ENCODE assay signal across 9 mouse cellular contexts in genomic region chr4:56850724-56851123, GRCm38 (mm10). TPM values are rescaled to one million over a fixed set of nuclear protein-coding genes. Genes with fewer than 3 reads are reported as not detected.
DNase-seq lines count a peak whose midpoint lies in the region; ATAC-seq and TF ChIP-seq lines count a peak whose summit lies in the region.
"Had no signal": no experiment of that assay in that cellular context is flagged by ENCODE, and none has a peak within 500 bp of the region (broad histone marks: within the 10 kb centered on the region; RNA-seq: fewer than 3 reads in every experiment).

No protein-coding gene starts in this region.

- ATAC-seq in cerebellum, adult (ENCODE audit: insufficient number of reproducible peaks, low FRiP score, low TSS enrichment): peak; percentile 71; the same call in 1 of the 2 replicates
- peak; percentile 74; the same call in 1 of the 2 replicates for ATAC-seq in kidney, embryonic 16.5 days (ENCODE audit: low FRiP score, low TSS enrichment)
- ATAC-seq in Patski: no peak
- ATAC-seq in intestine, embryonic 16.5 days: 0 out of 2 replicates have a peak, but pooled peaks have one; percentile 19
- ATAC-seq in forebrain, embryonic 12.5 days (ENCODE audit: low FRiP score): no peak

- no peak overlapping the region for H3K9ac ChIP-seq in kidney, embryonic 16.5 days (replicated peaks; ENCODE audit: low read length)
- H3K9ac ChIP-seq in intestine, embryonic 16.5 days (ENCODE audit: low read depth, low read length): no peak overlapping the region
- H3K9ac ChIP-seq in forebrain, embryonic 12.5 days: no peak overlapping the region

- WGBS in kidney, embryonic 16.5 days: 28% methylated on average over 6 of the region's 6 CpGs
- WGBS in intestine, embryonic 16.5 days: 24% methylated on average over 6 of the region's 6 CpGs
- WGBS in forebrain, embryonic 12.5 days: 52% methylated on average over 6 of the region's 6 CpGs

- DNase-seq in cerebellum, postnatal 36 days: no peak
- DNase-seq in kidney, adult 11 months: no peak
- DNase-seq in Patski (ENCODE audit: low read depth, low spot score): no peak
- no peak for DNase-seq in testis, postnatal 14 days (ENCODE audit: low spot score)

- no peaks in the 10 kb centered on the region for H3K9me3 ChIP-seq in kidney, embryonic 16.5 days (ENCODE audit: low read length)
- no peaks in the 10 kb centered on the region for H3K9me3 ChIP-seq in intestine, embryonic 16.5 days (ENCODE audit: control insufficient read depth, low read length)
- no peaks in the 10 kb centered on the region for H3K9me3 ChIP-seq in forebrain, embryonic 12.5 days

- H3K27ac ChIP-seq in kidney, embryonic 16.5 days (ENCODE audit: low read length): no peak overlapping the region
- H3K27ac ChIP-seq in intestine, embryonic 16.5 days (ENCODE audit: low read length): 0 out of 2 replicates have a peak overlapping the region, but pooled peaks have one; percentile 18
- no peak overlapping the region for H3K27ac ChIP-seq in forebrain, embryonic 12.5 days

- CTCF ChIA-PET in Patski (lab: Charles Lee): interaction anchor here (1.0 kb wide), 3 partner anchors 15 to 49 kb away, joined by 3 read pairs; no protein-coding TSS in a partner anchor

- no peaks in the 10 kb centered on the region for H3K27me3 ChIP-seq in kidney, embryonic 16.5 days (ENCODE audit: insufficient read depth, low read length)
- no peaks in the 10 kb centered on the region for H3K27me3 ChIP-seq in Patski
- H3K27me3 ChIP-seq in intestine, embryonic 16.5 days (replicated peaks; ENCODE audit: control insufficient read depth, insufficient read depth, low read length): no peaks in the 10 kb centered on the region
- H3K27me3 ChIP-seq in forebrain, embryonic 12.5 days: no peaks in the 10 kb centered on the region

- no peak overlapping the region for H3K4me2 ChIP-seq in kidney, embryonic 16.5 days (replicated peaks; ENCODE audit: low read depth, low read length)
- no peak overlapping the region for H3K4me2 ChIP-seq in intestine, embryonic 16.5 days (ENCODE audit: low read depth, low read length)
- H3K4me2 ChIP-seq in forebrain, embryonic 12.5 days: no peak overlapping the region

- POLR2A ChIA-PET in Patski (lab: Charles Lee): no interaction called here

- H3K4me1 ChIP-seq in kidney, embryonic 16.5 days (ENCODE audit: insufficient read depth, low read length): 0 out of 2 replicates have a peak, but pooled peaks cover 8% of the 10 kb centered on the region
- H3K4me1 ChIP-seq in intestine, embryonic 16.5 days (ENCODE audit: control insufficient read depth, insufficient read depth, low read length): peaks cover 8% of the 10 kb centered on the region; the same call in 1 of the 2 replicates
- peaks cover 3% of the 10 kb centered on the region; the same call in 1 of the 2 replicates for H3K4me1 ChIP-seq in forebrain, embryonic 12.5 days

- no peak overlapping the region for H3K4me3 ChIP-seq in kidney, embryonic 16.5 days (ENCODE audit: low read length)
- H3K4me3 ChIP-seq in intestine, embryonic 16.5 days (ENCODE audit: low read length): no peak overlapping the region
- no peak overlapping the region for H3K4me3 ChIP-seq in forebrain, embryonic 12.5 days (replicated peaks)
- H3K4me3 ChIP-seq: erythroblast, embryonic 14.5 days had no signal

- TF ChIP-seq CTCF in Patski (IDR thresholded peaks at IDR 0.05): peak; percentile 63

- peaks cover under 1% of the 10 kb centered on the region; the same call in 1 of the 2 replicates for H3K36me3 ChIP-seq in kidney, embryonic 16.5 days (ENCODE audit: insufficient read depth, low read length)
- no peaks in the 10 kb centered on the region for H3K36me3 ChIP-seq in intestine, embryonic 16.5 days (ENCODE audit: control insufficient read depth, insufficient read depth, low read length)
- peaks cover 5% of the 10 kb centered on the region for H3K36me3 ChIP-seq in forebrain, embryonic 12.5 days (replicated peaks)

- in situ Hi-C loops in Patski (cut with MboI; ENCODE audit: low pct_unique_long_range_greater_than_20kb): no loop called here

RNA-seq across cellular contexts. Expression of gene Ctnnal1, which starts 14.3 kb away (rescaled TPM):
- 38.7 and 39.7 TPM in 2 replicates for polyA plus RNA-seq in kidney, embryonic 16.5 days (2015; fragmentation: Nextera tagmentation; extraction: Ambion mirVana)
- 33.7 TPM for polyA plus RNA-seq in Patski (2021)
- polyA plus RNA-seq in intestine, embryonic 16.5 days (2015; fragmentation: Nextera tagmentation; extraction: Ambion mirVana): 17.7 and 19.3 TPM in 2 replicates
- polyA plus RNA-seq in forebrain, embryonic 12.5 days (2016; fragmentation: Nextera tagmentation; extraction: Ambion mirVana): 26.6 and 28.6 TPM in 2 replicates

RNA-seq across cellular contexts. Expression of gene Fam206a, which starts 48.6 kb away (rescaled TPM):
- polyA plus RNA-seq in kidney, embryonic 16.5 days (2015; fragmentation: Nextera tagmentation; extraction: Ambion mirVana): 17.9 and 20.6 TPM in 2 replicates
- polyA plus RNA-seq in Patski (2021): 15.1 TPM
- 11.0 and 11.2 TPM in 2 replicates for polyA plus RNA-seq in intestine, embryonic 16.5 days (2015; fragmentation: Nextera tagmentation; extraction: Ambion mirVana)
- 20.6 and 21.9 TPM in 2 replicates for polyA plus RNA-seq in forebrain, embryonic 12.5 days (2016; fragmentation: Nextera tagmentation; extraction: Ambion mirVana)

RNA-seq across cellular contexts. Expression of gene Elp1, which starts 48.6 kb away (rescaled TPM):
- polyA plus RNA-seq in kidney, embryonic 16.5 days (2015; fragmentation: Nextera tagmentation; extraction: Ambion mirVana): 44.2 and 50.6 TPM in 2 replicates
- 21.0 TPM for polyA plus RNA-seq in Patski (2021)
- polyA plus RNA-seq in intestine, embryonic 16.5 days (2015; fragmentation: Nextera tagmentation; extraction: Ambion mirVana): 24.4 and 25.5 TPM in 2 replicates
- polyA plus RNA-seq in forebrain, embryonic 12.5 days (2016; fragmentation: Nextera tagmentation; extraction: Ambion mirVana): 84.7 and 90.3 TPM in 2 replicates

Comparison
In these comparisons a context has a peak if more than half of its experiments do, and no peak if none do; other contexts are left out.
1. ATAC-seq: peak in cerebellum, adult (single experiment), kidney, embryonic 16.5 days (single experiment) and intestine, embryonic 16.5 days (single experiment); none in Patski (single experiment) and forebrain, embryonic 12.5 days (single experiment).